Mouse (Mus musculus) skeletal muscle tissue, adult 2 months (tissue): Measurements from ENCODE around the gene Hnf4a.

Source experiments
- DNase-seq: peaks from one replicate; pipeline ENCODE4 v3.0.0-alpha.2; 2012; ENCODE audit warnings: low read depth, low spot score

The Hnf4a gene

DNA sequence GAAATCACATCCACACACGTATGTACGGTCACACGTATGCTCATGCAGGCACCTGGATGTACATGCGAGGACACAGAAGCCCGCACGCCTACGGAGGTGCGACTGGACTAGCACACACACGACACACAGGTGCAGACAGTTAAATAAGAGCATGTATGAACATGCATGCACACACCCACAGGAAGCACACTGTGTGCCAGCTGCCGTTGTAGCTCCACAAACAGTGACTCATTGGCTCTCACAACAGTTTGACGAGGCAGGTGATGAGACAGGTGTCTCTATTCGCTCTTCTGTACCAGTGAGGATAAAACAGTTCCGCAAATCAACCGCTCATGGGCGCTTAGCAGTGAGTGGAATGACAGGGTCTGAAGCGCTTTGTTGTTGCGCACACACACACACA lies 16.0 kb upstream of the Hnf4a start:
- DNase-seq: no peak

DNA sequence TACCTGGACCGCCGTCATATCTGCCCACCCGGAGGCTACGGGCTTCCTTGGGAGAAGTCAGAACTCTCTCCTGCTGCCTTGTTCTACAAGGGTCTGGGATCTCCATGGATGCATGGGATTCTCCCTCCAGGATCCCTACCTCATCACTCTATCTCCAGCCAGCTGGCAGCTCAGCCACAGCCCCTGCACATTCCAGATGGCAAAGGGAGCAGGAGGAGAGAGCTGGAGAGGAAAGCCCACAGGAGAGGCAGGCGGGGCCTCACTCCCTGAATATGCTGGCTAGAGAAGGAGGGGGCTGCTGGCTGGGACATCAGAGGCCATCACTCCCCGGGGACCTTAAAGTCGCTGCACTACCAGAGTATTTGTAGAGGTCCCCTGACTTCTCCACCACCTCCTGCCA lies 15.3 kb upstream of the Hnf4a start:
- DNase-seq: no peak

DNA sequence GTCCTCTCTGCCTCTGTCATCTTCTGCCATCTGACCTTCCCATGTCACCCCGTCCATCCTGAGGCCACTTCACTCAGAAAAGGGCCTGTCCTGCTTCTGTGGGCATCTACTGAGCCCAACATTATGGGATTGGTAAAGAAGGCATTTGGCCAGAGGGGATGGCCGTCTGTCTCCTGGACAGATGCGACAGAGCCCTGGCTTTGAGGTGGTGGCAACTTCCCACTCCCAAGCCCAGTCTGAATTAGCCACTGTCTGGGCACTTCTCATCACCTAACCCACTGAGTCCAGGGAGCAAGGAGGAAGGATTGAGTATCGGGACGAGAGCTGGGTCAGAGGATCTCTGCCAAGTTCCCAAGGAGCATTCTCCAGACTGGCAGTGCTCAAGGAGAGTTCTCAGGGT lies 14.6 kb upstream of the Hnf4a start, which contains the start of gene R3hdml:
Gene R3hdml (plus strand): TSS at position 301 of the 400 bp plus-strand sequence.
- no peak for DNase-seq

DNA sequence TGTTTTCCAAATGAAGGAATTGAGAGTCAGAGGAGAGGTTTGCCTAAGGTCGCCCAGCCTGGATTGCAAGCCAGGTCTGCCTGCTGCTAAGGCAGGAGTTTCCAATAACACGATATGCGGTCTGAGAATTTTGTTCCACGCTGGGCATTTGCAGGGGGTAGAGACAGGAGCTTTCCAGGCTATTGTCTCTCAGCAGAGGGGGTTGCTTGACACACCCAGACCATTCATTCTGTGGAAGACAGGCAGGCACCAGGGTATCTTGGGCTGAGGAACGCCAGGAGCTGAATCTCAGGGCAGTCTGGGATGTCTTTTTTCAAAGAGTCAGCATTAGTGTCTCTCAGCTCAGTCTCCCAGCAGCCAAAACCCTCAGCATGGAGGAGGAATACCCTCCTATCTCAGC lies 13.6 kb upstream of the Hnf4a start:
- DNase-seq: no peak

DNA sequence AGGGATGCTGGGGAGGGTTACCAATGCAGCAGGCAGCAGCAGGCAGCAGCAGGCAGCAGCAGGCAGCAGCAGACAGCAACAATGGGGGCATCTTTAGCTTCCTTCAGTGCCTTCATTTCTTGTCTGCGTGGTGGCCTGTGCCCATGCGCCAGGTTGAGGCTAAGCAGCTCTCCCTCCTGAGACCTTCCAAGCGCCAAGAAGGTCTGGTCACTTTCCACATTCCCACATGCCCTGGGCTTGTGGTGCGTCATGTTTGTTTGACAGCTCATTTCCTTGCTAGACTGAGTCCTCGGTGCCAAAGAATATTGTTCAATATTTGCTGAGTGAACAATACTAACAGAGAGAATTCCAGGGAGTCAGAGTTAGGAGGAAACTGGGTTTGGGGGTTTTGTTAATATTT lies 12.6 kb upstream of the Hnf4a start:
- DNase-seq: no peak

DNA sequence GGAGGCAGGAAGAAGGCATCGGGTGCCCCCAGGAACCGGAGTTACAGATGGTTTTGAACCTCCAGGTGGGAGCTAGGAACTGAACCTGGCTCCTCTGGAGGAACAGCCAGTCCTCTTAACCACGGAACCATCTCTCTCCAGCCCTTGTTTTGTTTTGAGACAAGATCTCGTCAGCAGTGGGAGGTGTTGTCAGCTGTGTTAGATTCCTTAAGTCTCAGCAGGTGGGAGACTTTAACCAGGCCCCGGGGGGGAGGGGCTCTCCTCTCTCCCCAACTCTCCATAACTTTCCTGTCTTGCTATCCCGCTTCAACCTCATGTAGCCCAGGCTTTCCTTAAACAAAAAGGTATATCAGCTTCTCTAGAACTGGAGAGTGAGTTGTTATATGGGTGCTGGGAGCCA lies 12.2 kb upstream of the Hnf4a start:
- DNase-seq: no peak

DNA sequence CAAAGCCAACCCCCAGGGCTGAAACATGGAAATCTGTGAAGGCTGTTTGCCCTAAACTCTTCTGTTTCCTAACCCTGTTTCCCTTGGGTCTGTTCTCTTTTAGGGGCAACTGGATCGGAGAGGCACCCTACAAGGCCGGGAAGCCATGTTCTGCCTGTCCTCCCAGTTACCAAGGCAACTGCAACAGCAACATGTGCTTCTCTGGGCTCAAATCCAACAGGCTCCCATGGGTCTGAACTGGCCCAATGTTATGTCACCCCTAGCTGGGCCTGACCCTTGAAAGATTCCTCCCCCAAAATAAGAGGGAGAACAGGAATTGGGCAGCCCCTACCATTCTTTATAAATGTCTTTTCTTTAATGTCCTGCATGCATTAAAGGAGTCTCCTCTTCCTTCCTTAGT lies 4.4 kb upstream of the Hnf4a start:
- DNase-seq: peak; percentile 19

DNA sequence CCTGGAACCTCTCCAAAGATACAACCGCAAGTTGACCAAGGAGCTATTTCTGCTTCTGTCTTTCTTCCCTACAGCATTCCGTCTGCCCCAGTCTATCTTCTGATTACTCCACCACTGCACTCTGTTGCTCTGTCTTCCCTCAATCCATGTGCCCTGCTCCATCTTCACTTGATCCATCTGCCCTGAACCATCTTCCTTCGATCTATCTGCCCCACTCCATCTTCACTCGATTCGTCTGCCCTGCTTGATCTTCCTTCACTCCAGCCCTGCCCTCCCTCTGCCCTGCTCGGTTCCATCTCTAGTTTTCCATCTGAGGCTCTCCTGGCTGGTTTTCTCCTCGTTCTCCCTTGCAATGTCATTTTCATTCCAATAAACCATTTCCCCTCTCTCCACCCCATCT lies 3.4 kb upstream of the Hnf4a start:
- no peak for DNase-seq

DNA sequence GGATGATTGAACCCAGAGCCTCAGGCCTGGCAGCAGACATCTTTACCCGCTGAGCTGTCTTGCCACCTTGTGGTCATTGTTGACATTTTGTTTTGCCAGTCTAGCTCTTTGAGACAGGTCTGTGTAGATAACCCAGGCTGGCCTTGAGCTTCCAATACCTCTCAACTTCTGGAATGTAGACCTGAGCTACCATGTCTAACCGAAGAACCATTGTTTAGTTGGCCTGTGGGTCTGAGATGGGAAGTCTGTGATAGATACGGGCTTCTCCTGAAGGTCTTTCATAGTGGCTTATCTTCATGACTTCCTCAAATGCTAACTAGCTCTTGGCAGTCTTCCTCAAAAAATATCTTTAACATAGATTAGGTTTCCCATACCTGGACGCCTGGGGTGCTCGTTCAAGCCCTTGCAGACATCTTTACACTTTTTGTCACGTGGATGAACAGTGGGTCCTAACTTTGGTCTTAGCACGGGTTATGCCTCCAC lies 19.2 kb downstream of the Hnf4a start:
- DNase-seq: no peak

DNA sequence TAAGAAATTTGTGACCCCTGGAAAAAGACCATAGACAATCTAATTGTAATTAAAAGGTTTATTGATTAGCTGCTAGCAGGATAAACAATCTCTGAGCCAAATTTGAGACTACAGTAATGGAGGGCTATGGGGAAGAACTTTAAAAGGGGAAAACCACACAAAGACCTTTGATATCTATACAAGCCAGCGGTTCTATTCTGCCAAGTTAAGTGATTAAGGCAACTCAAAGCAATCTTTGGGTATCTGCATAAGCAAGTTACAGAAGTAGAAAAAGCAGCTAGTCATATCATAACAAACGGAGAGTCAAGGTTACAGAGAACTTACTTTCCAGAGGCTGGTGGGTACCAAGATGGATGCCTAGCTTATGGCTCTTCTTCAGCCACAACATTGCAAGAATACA lies 20.9 kb downstream of the Hnf4a start:
- no peak for DNase-seq

DNA sequence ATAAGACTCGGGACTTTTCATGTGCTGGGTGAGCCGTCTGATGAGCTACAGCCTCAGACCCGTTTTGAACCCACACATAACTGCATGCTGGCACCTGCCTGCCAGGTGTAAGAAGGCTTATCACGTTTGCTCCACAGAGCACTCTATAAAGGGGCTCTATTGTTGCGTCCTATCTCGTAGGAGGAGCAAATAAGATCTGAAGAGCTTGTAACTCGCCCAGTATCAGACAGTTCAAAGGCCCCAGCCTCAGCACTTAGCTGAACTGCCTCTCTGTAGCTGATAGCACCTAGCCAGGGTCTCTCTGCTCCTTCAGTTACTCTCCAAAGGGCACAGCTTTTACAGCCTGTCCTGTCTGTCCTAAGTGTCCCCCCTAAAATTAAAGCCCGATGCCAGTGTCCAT lies 23.8 kb downstream of the Hnf4a start:
- no peak for DNase-seq

DNA sequence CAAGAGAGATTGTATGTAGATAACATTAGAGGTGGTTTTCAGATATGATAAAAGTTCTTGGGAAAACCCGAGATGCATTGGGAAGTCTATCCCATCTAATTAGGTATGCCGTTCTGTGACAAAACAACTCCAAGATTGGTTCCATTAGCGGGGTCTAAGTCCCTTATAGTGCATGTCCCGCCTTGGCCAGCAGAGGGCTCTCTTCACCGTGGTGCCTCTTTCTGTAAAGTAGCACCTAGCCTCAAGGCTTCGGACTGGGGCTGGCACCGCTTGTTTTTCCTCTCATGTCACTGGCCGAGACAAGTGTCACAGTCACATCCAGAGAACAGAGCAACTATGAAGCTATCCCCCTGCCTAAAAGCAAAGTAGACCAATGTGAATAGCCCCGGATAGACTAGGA lies 25.3 kb downstream of the Hnf4a start:
- DNase-seq: peak; percentile 52

DNA sequence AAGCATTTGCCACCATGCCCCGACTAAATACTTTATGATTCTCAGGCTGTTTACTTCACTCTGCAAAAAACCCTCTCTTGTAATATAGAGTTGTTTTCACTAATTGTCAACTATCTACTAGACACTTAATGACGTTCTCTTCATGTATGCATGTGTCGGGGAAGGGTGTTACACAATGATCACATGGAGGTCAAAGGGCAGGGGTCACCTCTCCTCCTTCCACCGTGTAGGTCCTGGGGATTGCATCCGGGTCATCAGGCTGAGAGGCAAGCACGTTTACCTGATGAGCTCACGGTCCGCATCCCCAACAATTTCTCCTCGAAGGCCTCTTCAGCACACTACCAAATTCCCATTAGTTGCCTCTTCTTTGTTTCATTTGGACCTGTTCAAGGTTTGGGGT lies 26.6 kb downstream of the Hnf4a start:
- DNase-seq: no peak

DNA sequence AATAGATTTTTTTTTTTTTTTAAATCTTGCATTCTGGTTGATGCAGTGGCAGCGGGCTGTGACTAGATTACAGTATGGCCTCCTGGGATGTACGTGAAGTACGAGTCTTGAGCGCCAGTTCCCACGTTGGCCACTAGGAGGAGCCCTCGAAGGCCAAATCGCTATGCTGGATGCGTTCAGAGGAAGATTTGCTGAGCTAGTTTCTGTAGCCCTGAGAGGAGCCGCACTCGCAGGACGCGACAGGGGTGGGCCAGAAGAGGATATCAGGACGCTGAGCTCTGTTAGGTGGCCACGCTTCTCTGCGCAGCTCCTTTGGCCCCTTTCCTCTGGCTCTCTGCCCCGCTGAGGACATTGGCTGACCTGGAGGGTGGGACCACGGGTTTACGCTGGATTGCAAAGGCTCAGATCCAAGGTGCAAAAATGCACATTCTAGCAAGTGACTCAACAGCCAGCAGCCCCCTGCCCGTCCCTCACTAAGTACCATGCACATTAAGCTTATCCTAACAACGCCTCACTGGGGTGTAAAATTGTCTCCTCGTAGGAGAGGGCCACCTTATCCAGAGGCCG lies 28.4 kb downstream of the Hnf4a start:
- peak; percentile 75 for DNase-seq

DNA sequence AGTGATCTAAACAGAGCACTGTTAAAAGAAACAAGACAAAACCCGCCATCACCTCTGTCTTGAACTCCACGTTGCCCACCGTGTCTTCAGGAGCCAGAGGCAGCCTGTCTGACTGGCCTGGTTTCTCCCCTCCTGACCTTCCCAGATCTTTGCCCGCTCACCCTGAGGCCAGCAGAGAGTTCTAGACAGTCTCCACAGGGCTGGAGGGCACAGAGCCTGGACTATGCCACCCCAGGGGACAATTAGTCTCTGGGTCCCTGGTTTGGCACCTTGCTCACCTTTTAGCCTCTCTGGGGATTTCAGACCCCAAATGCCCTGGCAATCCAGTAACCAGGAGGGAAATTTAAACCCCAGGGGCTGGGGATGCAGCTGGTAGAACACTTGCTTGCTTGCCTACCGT lies 30.8 kb downstream of the Hnf4a start:
- no peak for DNase-seq

DNA sequence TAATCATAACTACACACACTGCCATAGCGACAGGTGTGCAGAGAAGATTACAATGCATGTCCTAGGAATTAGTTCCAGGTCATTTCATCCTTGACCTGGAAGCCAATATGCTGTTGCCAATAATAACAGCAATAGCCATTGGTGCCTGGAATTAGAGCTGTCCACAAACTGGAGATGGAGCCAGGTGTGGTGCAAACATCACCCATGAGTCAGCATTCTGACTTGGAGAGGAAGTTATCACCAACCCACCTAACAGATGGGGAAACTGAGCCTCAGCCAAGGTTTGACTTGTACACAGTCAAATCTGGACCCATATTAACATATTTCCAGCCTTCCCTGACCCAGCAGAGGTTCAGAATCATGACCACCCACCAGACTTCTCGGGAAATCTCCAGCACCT lies 31.8 kb downstream of the Hnf4a start:
- no peak for DNase-seq

DNA sequence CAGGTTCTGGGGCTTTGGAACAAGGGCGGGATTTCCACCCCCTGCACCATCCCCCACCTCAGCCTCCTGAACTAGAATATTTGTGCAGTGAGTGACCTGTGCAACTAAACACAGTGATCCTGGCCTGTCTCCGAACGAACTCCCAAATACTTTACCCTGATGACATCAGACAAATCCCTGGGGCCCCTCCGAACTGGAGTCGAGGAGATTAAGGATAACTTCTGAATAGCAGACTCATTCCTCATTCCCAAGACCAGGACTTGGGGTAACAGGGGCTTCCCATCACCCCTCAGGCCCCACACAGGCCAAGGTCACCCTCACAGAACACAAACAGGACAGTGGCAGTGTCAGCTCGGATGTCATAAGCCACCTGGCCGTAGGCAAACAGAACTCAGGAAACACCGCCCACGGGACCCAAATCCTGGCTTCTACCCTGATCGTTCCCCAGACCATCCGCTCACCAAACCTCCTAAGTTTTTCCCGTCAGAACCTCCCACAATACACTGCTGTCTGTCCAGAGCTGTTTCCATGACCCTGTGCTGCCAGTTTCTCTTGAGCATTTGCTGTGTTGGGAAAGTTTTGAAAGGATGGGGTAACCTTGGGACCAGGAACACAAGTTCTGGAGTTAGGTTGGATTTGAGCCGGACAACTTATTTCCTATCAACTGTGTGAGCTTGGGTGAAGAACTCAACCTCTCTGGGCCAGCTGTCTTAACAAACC lies 32.9 kb downstream of the Hnf4a start:
- DNase-seq: no peak

DNA sequence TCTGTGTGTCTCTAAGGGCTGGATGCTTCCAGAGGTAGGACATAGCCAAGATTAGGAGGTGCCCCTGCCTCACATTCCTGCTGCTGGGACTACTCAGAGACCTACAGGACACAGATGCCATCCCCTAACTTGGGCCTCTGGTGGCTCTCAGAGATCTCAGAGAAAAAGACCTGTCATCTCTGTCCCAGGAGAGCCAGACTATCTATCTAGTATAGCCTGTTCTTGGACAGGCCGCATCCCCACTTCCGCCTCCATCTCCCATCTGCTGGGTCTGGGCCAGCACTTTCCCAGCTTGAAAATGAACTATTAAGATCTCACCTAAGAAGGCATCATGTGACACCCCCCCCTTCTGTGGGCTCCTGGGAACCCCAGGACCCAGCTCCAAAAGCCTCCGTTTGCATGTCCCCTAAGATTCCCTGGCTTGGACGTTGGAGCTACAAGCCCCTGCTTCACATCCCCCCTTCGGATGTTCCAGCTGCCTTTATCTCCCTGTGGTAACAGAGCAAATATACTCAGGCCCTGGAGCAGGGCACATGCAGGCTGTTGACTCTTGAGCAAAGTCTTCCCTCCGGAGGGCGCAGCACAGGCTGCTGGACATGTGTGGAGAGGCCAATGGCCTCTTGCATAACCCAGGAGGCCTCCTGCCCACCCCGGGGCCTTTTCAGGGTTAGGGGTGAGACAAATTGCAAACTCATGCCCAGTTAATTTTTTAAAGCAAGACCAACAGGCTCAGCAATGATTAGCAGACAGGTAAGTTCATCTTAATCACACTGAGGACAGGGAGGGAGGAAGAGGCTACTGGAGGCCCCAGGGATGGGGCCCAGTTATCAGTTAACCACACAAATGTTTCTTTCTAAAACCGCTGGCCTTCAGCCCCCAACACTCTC lies 33.9 kb downstream of the Hnf4a start:
- DNase-seq: no peak

DNA sequence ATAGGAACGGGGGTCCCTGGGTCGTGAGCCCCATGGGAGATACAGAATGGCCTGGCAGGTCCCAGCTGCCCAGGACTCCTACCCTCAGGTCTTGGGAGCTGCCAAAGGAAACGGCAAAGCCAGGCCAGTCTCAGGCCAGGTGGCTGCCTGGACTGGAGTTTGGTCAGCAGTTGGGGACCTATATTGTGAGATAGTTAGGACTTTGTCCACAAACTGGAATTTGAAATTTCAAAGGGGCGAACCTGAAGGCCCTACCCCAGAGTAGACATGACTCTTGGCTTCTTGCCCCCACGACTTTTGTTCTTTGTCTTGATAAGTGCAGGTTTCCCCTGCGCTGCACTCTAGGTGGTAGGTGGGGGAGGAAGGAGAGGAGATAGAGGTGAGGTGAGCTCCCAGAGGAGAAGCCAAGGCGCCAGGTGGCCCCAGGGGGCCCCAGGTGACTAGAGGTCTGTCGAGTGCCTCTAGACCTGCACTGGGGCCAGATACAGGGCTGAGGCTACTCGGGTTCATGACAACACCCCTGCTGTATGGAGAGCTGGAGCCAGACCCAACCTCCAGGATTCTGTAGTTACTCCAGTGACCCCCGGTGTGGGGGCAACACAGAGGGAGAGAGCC lies 35.1 kb downstream of the Hnf4a start:
- no peak for DNase-seq

DNA sequence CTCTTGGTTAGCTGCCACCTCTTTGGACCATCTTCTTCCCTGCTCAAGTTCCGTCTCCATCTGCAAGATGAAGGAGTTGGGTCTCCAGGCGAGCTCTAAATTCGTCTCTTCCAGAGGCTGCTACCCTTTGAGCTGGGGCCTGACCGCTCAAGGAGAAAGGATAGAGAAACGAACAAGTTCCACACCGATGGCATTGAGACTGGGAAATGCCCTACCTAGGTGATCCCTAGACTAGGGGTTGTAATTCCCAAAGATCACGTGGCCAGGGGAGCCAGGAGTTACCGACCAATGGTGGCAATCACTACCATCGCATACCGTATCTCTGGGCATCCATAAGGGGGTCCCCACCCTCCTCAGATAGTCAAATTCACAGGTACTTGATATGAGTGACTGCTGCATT lies 36.1 kb downstream of the Hnf4a start:
- DNase-seq: no peak

DNA sequence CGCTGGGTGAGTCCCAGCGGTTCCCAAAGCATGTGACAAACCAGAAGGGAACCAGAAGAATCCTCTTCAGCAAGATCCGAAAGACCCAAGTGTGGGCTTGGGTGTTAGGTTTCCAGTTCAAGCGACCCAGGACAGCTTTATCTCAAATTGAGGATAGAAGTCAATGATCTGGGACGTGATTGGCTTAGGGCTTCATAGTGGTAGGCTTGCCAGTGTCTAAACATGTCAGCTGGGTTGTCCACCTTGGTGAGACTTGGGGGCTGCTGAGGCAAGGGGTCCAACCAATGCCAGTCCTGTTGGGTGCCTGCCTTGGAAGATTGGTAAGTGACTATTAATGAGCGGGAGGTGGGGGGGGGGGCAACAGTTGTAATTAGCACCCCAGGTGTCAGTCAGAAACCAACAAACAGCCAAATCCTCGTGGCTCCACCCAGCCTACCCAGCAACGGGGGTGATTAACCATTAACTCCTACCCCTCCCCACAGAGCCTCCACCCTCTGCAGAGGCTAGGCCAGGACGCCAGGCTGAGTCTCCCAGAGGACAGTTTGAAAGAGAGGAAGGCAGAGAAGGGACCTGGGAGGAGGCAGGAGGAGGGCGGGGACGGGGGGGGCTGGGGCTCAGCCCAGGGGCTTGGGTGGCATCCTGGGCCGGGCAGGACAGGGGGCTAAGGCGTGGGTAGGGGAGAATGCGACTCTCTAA lies 40.2 kb downstream of the Hnf4a start:
- DNase-seq: no peak

DNA sequence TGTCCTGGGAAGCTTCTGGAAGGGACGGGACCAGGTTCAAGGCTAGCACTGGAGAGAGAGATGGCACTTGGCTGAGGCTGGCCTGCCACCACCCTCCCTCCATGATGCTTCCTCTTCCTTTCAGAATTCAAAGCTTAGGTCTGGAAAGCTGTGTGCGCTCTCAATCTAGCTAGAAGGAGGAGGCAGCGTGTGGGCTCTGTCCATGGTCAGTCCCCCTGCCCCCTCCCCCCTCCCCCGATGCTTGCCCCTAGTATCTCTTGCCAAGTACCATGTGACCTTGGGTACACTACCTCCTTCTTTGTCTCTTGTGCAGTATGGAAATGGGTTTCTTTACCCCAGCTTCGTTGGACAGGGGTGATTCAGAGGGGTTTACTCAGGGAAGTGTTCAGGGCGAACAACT lies 42.2 kb downstream of the Hnf4a start:
- DNase-seq: no peak
